Mouse (Mus musculus): ENCODE measurements around the gene Igsf6.

The Igsf6 gene

GRCm38 (mm10) chr7:121074281-121074680, at the start of gene Igsf6:
Igsf6 (minus strand) TSS chr7:121074572.
- DNase-seq (ENCODE audit: low read depth) = no peak

- peak; percentile 63 for DNase-seq (ENCODE audit: low read depth)
Measured at GRCm38 (mm10) chr7:121120143-121120818, 45.9 kb upstream of the Igsf6 start.

- no peak for DNase-seq (ENCODE audit: low read depth)
Measured at GRCm38 (mm10) chr7:121111762-121112161, 37.4 kb upstream of the Igsf6 start.

GRCm38 (mm10) chr7:121111321-121111720, 36.9 kb upstream of the Igsf6 start:
- DNase-seq (ENCODE audit: low read depth) = no peak

- DNase-seq (ENCODE audit: low read depth) = no peak
Measured at GRCm38 (mm10) chr7:121107851-121108250, 33.5 kb upstream of the Igsf6 start.

GRCm38 (mm10) chr7:121098614-121099389, 24.4 kb upstream of the Igsf6 start:
- no peak for DNase-seq (ENCODE audit: low read depth)

- DNase-seq (ENCODE audit: low read depth) = no peak
Measured at GRCm38 (mm10) chr7:121093026-121093425, 18.7 kb upstream of the Igsf6 start.

- DNase-seq (ENCODE audit: low read depth) = no peak
Measured at GRCm38 (mm10) chr7:121090748-121091147, 16.4 kb upstream of the Igsf6 start.

- no peak for DNase-seq (ENCODE audit: low read depth)
Measured at GRCm38 (mm10) chr7:121088745-121089144, 14.4 kb upstream of the Igsf6 start.

GRCm38 (mm10) chr7:121085500-121085899, 11.1 kb upstream of the Igsf6 start:
- DNase-seq (ENCODE audit: low read depth) = peak; percentile 18

GRCm38 (mm10) chr7:121084840-121085453, 10.6 kb upstream of the Igsf6 start:
- no peak for DNase-seq (ENCODE audit: low read depth)

GRCm38 (mm10) chr7:121082949-121083513, 8.7 kb upstream of the Igsf6 start:
- no peak for DNase-seq (ENCODE audit: low read depth)

GRCm38 (mm10) chr7:121081816-121082215, 7.4 kb upstream of the Igsf6 start:
- DNase-seq (ENCODE audit: low read depth) = no peak

- DNase-seq (ENCODE audit: low read depth) = no peak
Measured at GRCm38 (mm10) chr7:121081350-121081749, 7.0 kb upstream of the Igsf6 start, which contains the start of gene Otoa. Otoa (plus strand) TSS chr7:121081650.

- peak; percentile 39 for DNase-seq (ENCODE audit: low read depth)
Measured at GRCm38 (mm10) chr7:121077829-121078228, 3.5 kb upstream of the Igsf6 start.

GRCm38 (mm10) chr7:121077311-121077710, 2.9 kb upstream of the Igsf6 start:
- no peak for DNase-seq (ENCODE audit: low read depth)

GRCm38 (mm10) chr7:121075416-121075815, 1.0 kb upstream of the Igsf6 start:
- peak; percentile 40 for DNase-seq (ENCODE audit: low read depth)

GRCm38 (mm10) chr7:121074801-121075400, 529 bp upstream of the Igsf6 start:
- DNase-seq (ENCODE audit: low read depth) = peak; percentile 44

GRCm38 (mm10) chr7:121072506-121072905, 1.9 kb downstream of the Igsf6 start:
- no peak for DNase-seq (ENCODE audit: low read depth)

GRCm38 (mm10) chr7:121071276-121071675, 3.1 kb downstream of the Igsf6 start:
- no peak for DNase-seq (ENCODE audit: low read depth)

- DNase-seq (ENCODE audit: low read depth) = no peak
Measured at GRCm38 (mm10) chr7:121064309-121064708, 10.1 kb downstream of the Igsf6 start.
